Mouse (Mus musculus) heart, postnatal 4 days (tissue): ENCODE data around the gene Mrm1. TPM values are rescaled to one million over a fixed set of nuclear protein-coding genes. Genes with fewer than 3 reads are reported as not detected.

Source experiments
- DNase-seq: peaks from one replicate; pipeline ENCODE4 v3.0.0; 2021
- total RNA-seq, 2 experiments: library from RNA; stranded (reverse); gene quantifications; 2 replicates each; pipeline ENCODE4 v1.2.3; 2021

Mrm1 gene
- total RNA-seq, 2 experiments from 2014 or later: 11.9 to 12.8 TPM

GRCm38 (mm10) chr11:84813724-84814510 lies 5.4 kb downstream of the Mrm1 start:
- peak; percentile 85 for DNase-seq

GRCm38 (mm10) chr11:84804373-84804772 lies 14.9 kb downstream of the Mrm1 start:
- no peak for DNase-seq

GRCm38 (mm10) chr11:84797627-84798353 lies 21.5 kb downstream of the Mrm1 start:
- peak; percentile 84 for DNase-seq

DNA sequence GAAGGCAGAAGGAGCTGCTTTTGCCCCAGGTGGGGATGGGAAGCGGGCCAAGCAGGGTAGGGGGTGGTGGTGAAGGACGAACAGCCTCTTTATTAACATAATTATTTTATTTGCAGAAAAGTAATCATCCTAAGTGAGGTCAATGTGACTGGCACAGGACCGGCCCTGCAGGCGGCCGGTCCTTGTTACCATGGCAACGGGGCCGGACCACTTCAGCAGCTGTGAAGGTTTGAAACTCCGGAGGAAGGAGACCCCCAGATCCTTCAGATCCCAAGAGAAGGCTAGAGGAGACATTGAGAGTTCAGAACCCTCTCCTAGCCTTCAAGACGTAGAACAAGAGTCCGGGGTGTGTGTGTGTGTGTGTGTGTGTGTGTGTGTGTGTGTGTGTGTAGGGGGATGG lies 22.3 kb downstream of the Mrm1 start:
- no peak for DNase-seq

DNA sequence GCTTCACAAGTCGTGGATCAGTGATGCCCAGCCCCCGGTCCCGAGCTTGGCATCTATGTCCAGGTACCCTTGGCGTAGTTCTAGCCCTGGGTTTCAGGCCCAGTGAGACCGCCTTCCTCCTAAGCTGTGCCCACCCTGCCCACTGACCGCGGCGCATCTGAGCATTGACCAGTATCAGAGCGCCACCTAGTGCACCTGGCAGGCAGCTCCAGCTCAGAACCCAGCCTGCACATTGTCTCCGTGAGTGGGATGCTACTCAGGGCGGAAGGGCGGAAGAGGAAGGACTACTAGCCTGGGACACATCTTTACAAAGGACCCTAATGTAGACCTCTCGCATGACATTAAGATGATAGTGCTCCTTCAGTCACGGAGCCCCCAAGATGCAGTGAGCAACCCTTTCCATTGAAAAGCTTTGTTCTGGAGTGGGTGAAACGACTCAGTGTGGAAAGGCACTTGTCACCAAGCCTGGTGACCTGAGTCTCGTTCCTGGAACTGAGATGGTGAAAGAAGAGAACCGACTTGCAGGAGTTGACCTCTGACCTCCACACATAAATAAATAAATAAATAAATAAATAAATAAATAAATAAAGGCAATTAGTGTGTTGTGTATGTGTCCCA lies 24.7 kb downstream of the Mrm1 start:
- peak; percentile 81 for DNase-seq

DNA sequence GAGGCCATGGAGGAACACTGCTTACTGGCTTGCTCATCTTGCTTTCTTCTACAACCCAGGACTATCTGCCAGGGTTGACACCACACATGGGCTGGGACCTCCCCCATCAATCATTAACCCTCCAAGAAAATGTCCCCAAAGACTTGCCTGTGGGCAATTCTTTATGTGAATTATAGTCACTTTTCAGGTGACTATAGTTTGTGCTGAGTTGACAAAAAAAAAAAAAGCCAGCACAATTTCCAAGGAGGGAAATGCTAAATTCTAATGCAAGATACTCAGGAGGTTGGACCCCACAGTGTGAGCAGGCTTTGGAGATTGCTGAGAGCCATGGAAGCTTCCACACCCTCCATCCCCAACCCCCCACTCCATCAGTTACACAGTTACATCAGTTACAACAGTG lies 25.8 kb downstream of the Mrm1 start:
- no peak for DNase-seq

- DNase-seq: no peak
Measured at GRCm38 (mm10) chr11:84790383-84790782, 28.9 kb downstream of the Mrm1 start.

GRCm38 (mm10) chr11:84780143-84780870 lies 39.0 kb downstream of the Mrm1 start:
- DNase-seq: no peak

- no peak for DNase-seq
Measured at GRCm38 (mm10) chr11:84775560-84775959, 43.8 kb downstream of the Mrm1 start.

DNA sequence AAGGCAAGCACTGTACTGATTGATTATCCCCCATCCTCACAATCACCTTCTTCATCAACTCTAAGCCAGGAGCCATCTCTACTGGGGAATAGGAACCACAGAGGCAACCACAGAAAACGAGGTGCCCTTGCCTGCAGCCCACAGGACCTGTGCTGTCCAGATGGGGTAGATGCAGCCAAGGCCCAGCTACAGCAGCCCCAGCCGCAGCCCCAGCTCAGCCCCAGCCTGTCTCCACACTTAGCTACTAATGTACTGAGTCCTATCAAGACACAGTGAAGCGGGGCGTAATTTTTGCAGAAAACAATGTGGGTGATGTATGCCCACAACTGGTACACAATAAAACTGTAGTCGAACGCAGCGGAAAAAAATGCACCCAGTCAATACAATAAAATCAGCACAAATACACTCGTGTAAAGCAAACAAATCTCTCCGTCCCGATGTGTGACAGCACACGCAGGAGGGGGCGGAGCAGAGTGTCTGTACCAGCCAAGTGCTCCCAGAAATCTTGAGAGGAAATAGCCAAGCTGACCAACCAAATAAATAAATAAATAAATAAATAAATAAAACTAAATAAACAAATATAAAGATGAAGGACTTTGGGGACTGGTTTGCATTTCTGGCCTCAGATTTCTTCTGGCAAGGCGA lies 44.3 kb downstream of the Mrm1 start:
- no peak for DNase-seq

GRCm38 (mm10) chr11:84767898-84768297 lies 51.4 kb downstream of the Mrm1 start:
- no peak for DNase-seq

- DNase-seq: peak; percentile 20
Measured at GRCm38 (mm10) chr11:84765125-84765524, 54.2 kb downstream of the Mrm1 start.

- DNase-seq: peak; percentile 25
Measured at GRCm38 (mm10) chr11:84764527-84764961, 54.8 kb downstream of the Mrm1 start.

DNA sequence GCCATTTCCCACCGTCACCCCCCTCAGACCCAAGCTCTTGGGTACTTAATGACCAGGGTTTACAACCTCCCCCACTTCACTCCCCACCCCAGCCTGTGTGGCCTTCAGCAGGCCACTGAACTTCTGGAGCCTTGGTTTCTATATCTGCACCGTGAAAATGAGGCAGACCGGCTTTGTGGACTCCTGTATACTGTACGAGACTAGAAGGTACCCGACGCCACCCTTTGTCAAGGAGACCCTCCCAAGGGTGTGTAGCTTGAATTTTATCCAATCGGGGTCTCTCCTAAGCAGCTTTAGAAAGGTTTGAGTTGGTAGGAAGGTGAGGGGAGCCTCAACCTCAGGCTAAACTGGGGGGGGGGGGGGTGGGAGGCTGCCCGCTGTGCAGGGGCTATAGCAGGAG lies 55.2 kb downstream of the Mrm1 start:
- no peak for DNase-seq

Other genes starting within 250 kb of the Mrm1 start
- gene Dhrs11, start 9.5 kb upstream of the Mrm1 start, total RNA-seq: 10 to 100 TPM; 78.8 to 81.5 TPM
- gene Ggnbp2, start 51.3 kb upstream of the Mrm1 start, total RNA-seq: 10 to 100 TPM; 55.5 to 64.4 TPM
- gene Myo19, start 60.6 kb upstream of the Mrm1 start, total RNA-seq: 10 to 100 TPM; 13.7 to 15.4 TPM
- 1 to 10 TPM; 6.4 to 7.8 TPM for gene Pigw, start 60.8 kb upstream of the Mrm1 start, total RNA-seq
- 10 to 100 TPM; 13.4 to 13.7 TPM for gene Znhit3, start 96.9 kb upstream of the Mrm1 start, total RNA-seq
- gene Car4, start 138.3 kb upstream of the Mrm1 start, total RNA-seq: 10 to 100 TPM; 21.1 to 21.5 TPM